Mouse (Mus musculus) heart, postnatal 0 days (tissue): ENCODE measurements at regions not wholly inside any gene's neighbourhood (a gene's known extent, or its start where the extent isn't known, plus 50 kb on each side); places are given as distances from the start of the nearest gene placed in this dataset.

Experiments
- ATAC-seq: fragments of 200-750 bp; cut with Nextera tagmentation; 2 replicates; pipeline ENCODE4 v1.8.0; 2017; ENCODE audit warnings: low read depth, moderate number of reproducible peaks, moderate library complexity; ENCODE audit not compliant: insufficient read depth
- DNase-seq: peaks from one replicate; pipeline ENCODE4 v3.0.0-alpha.2; 2016; ENCODE audit warnings: low spot score
- H3K27ac ChIP-seq: fragments of 300-500 bp; sonication (generic); 2 replicates; pipeline ENCODE4 v1.5.1; 2014; ENCODE audit warnings: low read depth, mild to moderate bottlenecking
- H3K27me3 ChIP-seq: fragments of 300-500 bp; sonication (generic); 2 replicates; pipeline ENCODE4 v1.6.1; 2014; ENCODE audit warnings: low read length, mixed read lengths; ENCODE audit not compliant: control insufficient read depth, insufficient read depth
- H3K36me3 ChIP-seq: fragments of 300-500 bp; sonication (generic); replicated peaks from 2 replicates; pipeline ENCODE4 v1.6.1; 2014; ENCODE audit warnings: low read length, mixed read lengths; ENCODE audit not compliant: control insufficient read depth, insufficient read depth
- H3K4me1 ChIP-seq: fragments of 300-500 bp; sonication (generic); 2 replicates; pipeline ENCODE4 v1.6.1; 2014; ENCODE audit warnings: antibody characterized with exemption; ENCODE audit not compliant: control insufficient read depth, insufficient read depth
- H3K4me2 ChIP-seq: fragments of 300-500 bp; sonication (generic); 2 replicates; pipeline ENCODE4 v1.6.1; 2014; ENCODE audit warnings: low read depth, mild to moderate bottlenecking, low read length, moderate library complexity
- H3K4me3 ChIP-seq: fragments of 300-500 bp; sonication (generic); 2 replicates; pipeline ENCODE4 v1.5.1; 2014; ENCODE audit warnings: low read depth, low read length
- H3K9ac ChIP-seq: fragments of 300-500 bp; sonication (generic); replicated peaks from 2 replicates; pipeline ENCODE4 v1.6.1; 2014; ENCODE audit warnings: low read depth, low read length, mixed read lengths
- H3K9me3 ChIP-seq: fragments of 300-500 bp; sonication (generic); replicated peaks from 2 replicates; pipeline ENCODE4 v1.6.1; 2016; ENCODE audit warnings: low read length; ENCODE audit not compliant: control insufficient read depth
- CTCF ChIP-seq: IDR thresholded peaks from 2 replicates; pipeline ENCODE4 v1.5.1; 2016; ENCODE audit warnings: antibody characterized with exemption, control low read depth, low read depth
- EP300 ChIP-seq: IDR thresholded peaks from 2 replicates; pipeline ENCODE4 v1.6.1; 2016; ENCODE audit warnings: antibody characterized with exemption, low read depth
- WGBS: fragments of 180-500 bp; shearing (Covaris S2); extraction: QIAGEN DNeasy Blood & Tissue Kit; methylation state at CpG from one replicate; pipeline ENCODE4 v1.1.7; 2014; 5-methylcytosine and 5-hydroxymethylcytosine counted together

GRCm38 (mm10) chr4:69576256-69576655 is 622.1 kb upstream of the Brinp1 start:
- 47% methylated on average over 3 of the region's 3 CpGs for WGBS
- ATAC-seq (no peak), DNase-seq (no peak)
- Histone ChIP-seq H3K27me3 (no peaks in the 10 kb centered on the region), H3K36me3 (no peaks in the 10 kb centered on the region), H3K9ac (no peak overlapping the region), H3K4me2 (no peak overlapping the region), H3K4me3 (no peak overlapping the region), H3K4me1 (no peaks in the 10 kb centered on the region), H3K27ac (no peak overlapping the region), H3K9me3 (no peaks in the 10 kb centered on the region)
- TF ChIP-seq CTCF (no peak), EP300 (no peak)

DNA sequence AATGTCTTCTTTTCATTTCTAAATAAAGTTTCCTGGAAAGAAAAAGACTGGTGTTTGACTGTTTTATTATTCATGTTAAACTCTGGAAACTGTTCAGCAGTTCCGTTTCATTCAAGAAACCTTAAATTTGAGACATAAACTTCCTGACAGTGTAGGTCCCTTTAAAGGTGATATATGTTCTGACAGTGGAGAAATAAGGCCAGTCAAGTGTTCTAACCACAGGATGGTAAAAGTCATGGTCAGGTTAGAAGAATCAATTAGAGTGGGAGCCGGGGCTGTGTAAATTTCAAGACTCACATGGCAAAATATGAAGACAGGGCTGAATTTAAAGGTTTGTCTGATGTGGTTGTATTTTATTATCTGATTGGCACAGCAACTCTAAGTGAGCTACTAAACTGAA is 593.9 kb upstream of the Brinp1 start:
- ATAC-seq (no peak), DNase-seq (no peak)
- no peak overlapping the region for H3K4me2 ChIP-seq
- no peak overlapping the region for H3K27ac ChIP-seq
- no peaks in the 10 kb centered on the region for H3K4me1 ChIP-seq
- WGBS, result 62% methylated on average over 2 of the region's 2 CpGs
- H3K36me3 ChIP-seq, result no peaks in the 10 kb centered on the region
- no peaks in the 10 kb centered on the region for H3K9me3 ChIP-seq
- H3K27me3 ChIP-seq, result no peaks in the 10 kb centered on the region
- H3K4me3 ChIP-seq, result no peak overlapping the region
- H3K9ac ChIP-seq, result no peak overlapping the region
- no peak for TF ChIP-seq CTCF
- no peak for TF ChIP-seq EP300

GRCm38 (mm10) chr4:69538172-69538908 is 584.1 kb upstream of the Brinp1 start:
- H3K4me1 ChIP-seq, result no peaks in the 10 kb centered on the region
- no peaks in the 10 kb centered on the region for H3K9me3 ChIP-seq
- TF ChIP-seq CTCF (no peak), EP300 (no peak)
- H3K4me3 ChIP-seq, result no peak overlapping the region
- H3K9ac ChIP-seq, result no peak overlapping the region
- no peak overlapping the region for H3K27ac ChIP-seq
- no peaks in the 10 kb centered on the region for H3K27me3 ChIP-seq
- WGBS, result 57% methylated on average over 6 of the region's 6 CpGs
- no peaks in the 10 kb centered on the region for H3K36me3 ChIP-seq
- 0 out of 2 replicates have a peak, but pooled peaks have one; percentile 17 for ATAC-seq
- DNase-seq, result no peak
- H3K4me2 ChIP-seq, result no peak overlapping the region

GRCm38 (mm10) chr4:69533107-69533506 is 578.9 kb upstream of the Brinp1 start:
- no peaks in the 10 kb centered on the region for H3K36me3 ChIP-seq
- no peaks in the 10 kb centered on the region for H3K4me1 ChIP-seq
- no peak overlapping the region for H3K4me3 ChIP-seq
- TF ChIP-seq CTCF (no peak), EP300 (no peak)
- H3K9me3 ChIP-seq, result no peaks in the 10 kb centered on the region
- DNase-seq, result no peak
- no peak overlapping the region for H3K4me2 ChIP-seq
- WGBS, result 23% methylated on average over 3 of the region's 3 CpGs
- no peaks in the 10 kb centered on the region for H3K27me3 ChIP-seq
- no peak for ATAC-seq
- no peak overlapping the region for H3K27ac ChIP-seq
- H3K9ac ChIP-seq, result no peak overlapping the region

- Histone ChIP-seq H3K27ac (no peak overlapping the region), H3K9me3 (no peaks in the 10 kb centered on the region), H3K4me2 (no peak overlapping the region), H3K9ac (no peak overlapping the region), H3K4me3 (no peak overlapping the region), H3K36me3 (no peaks in the 10 kb centered on the region), H3K4me1 (no peaks in the 10 kb centered on the region), H3K27me3 (no peaks in the 10 kb centered on the region)
- 80% methylated on average over 2 of the region's 2 CpGs for WGBS
- ATAC-seq, result no peak
- TF ChIP-seq EP300, result no peak
- no peak for DNase-seq
These were observed 568.9 kb upstream of the Brinp1 start for GRCm38 (mm10) chr4:69523112-69523511.

DNA sequence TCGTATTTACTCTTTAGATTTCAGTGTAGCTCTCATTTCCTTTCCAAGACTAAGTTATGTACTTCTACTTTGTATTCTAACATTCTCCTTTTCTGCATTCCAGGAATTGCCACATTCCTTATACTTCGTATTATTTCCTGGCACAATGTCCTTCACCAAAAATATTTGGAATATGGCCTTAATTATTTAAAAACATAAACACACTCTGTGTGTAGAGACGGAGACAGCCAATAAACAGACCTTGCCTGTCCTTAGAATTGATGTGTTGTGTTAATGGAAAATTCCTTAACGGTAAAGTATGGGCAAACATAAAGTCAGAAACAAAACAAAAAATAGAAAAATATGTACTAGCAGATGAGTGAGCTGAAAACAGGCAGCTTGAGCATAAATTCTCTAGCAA is 554.1 kb upstream of the Brinp1 start:
- ATAC-seq, result no peak
- 54% methylated on average over 4 of the region's 4 CpGs for WGBS

More for the DNA sequence above, 554.1 kb upstream of the Brinp1 start:
- H3K4me1 ChIP-seq, result no peaks in the 10 kb centered on the region
- H3K9me3 ChIP-seq, result no peaks in the 10 kb centered on the region
- no peak overlapping the region for H3K4me3 ChIP-seq
- H3K4me2 ChIP-seq, result no peak overlapping the region
- H3K9ac ChIP-seq, result no peak overlapping the region
- H3K27ac ChIP-seq, result no peak overlapping the region
- DNase-seq, result no peak
- no peak for TF ChIP-seq EP300
- TF ChIP-seq CTCF, result no peak
- no peaks in the 10 kb centered on the region for H3K36me3 ChIP-seq
- no peaks in the 10 kb centered on the region for H3K27me3 ChIP-seq
